Comparison of ENCODE assay signal across 8 mouse cellular contexts in genomic region chr8:123235520-123236497, GRCm38 (mm10). TPM values are rescaled to one million over a fixed set of nuclear protein-coding genes. Genes with fewer than 3 reads are reported as not detected.
A peak's percentile ranks its signal among the peaks of the same experiment; 100 is the strongest.
DNase-seq lines count a peak whose midpoint lies in the region; ATAC-seq and TF ChIP-seq lines count a peak whose summit lies in the region.

TSS of gene Spata2l (minus strand) at chr8:123236233.

- TF ChIP-seq CTCF in olfactory bulb, adult 2 months (IDR thresholded peaks at IDR 0.05; ENCODE audit: insufficient read depth, low read depth, low read length) = peak; percentile 35; the same call in 1 of the 2 replicates
- TF ChIP-seq CTCF in thymus, adult 2 months (IDR thresholded peaks at IDR 0.05; ENCODE audit: borderline replicate concordance, control insufficient read depth, extremely low read depth, insufficient read depth, low read length, poor library complexity) = peak; percentile 35; the same call in 1 of the 2 replicates

- no peak within 1 kb of the TSS for H3K27ac ChIP-seq in lung, embryonic 15.5 days
- peak within 1 kb of the TSS; percentile 85 for H3K27ac ChIP-seq in olfactory bulb, adult 2 months (ENCODE audit: insufficient read depth, low read depth, low read length)
- no peak within 1 kb of the TSS for H3K27ac ChIP-seq in thymus, adult 2 months (ENCODE audit: control insufficient read depth, insufficient read depth, low read length)

- ATAC-seq in lung, embryonic 15.5 days (ENCODE audit: borderline replicate concordance, extremely low read depth, low FRiP score, low TSS enrichment) = peak; percentile 83

- H3K36me3 ChIP-seq in lung, embryonic 15.5 days = 0 out of 2 replicates have a peak, but pooled peaks cover 2% of the 10 kb centered on the region
- no peaks in the 10 kb centered on the region for H3K36me3 ChIP-seq in thymus, adult 2 months (ENCODE audit: control insufficient read depth, insufficient read depth, low read length)

- H3K9ac ChIP-seq in lung, embryonic 15.5 days = peak within 1 kb of the TSS; percentile 54

- peaks cover 17% of the 10 kb centered on the region for H3K4me1 ChIP-seq in lung, embryonic 15.5 days
- peaks cover 35% of the 10 kb centered on the region for H3K4me1 ChIP-seq in olfactory bulb, adult 2 months (ENCODE audit: control insufficient read depth, insufficient read depth, low read length)
- H3K4me1 ChIP-seq in thymus, adult 2 months (replicated peaks; ENCODE audit: control insufficient read depth, insufficient read depth, low read length) = peaks cover 15% of the 10 kb centered on the region

- peak; percentile 80 for DNase-seq in MN1 (ENCODE audit: low spot score)
- DNase-seq in cerebellum, adult 8-10 months = peak; percentile 82
- DNase-seq in forelimb bud, embryonic 11.5 days (ENCODE audit: low read depth, low spot score) = peak; percentile 89
- DNase-seq in heart, postnatal 4 days = peak; percentile 85
- DNase-seq in layer of hippocampus, adult 8-10 months (ENCODE audit: low spot score in 2 of 2) = peak; percentile 81
- DNase-seq in thymus, adult 2 months = peak; percentile 96

- peak within 1 kb of the TSS; percentile 90 for H3K4me2 ChIP-seq in lung, embryonic 15.5 days

- 1% methylated on average over 57 of the region's 57 CpGs for WGBS in lung, embryonic 15.5 days
- 1% methylated on average over 57 of the region's 57 CpGs for WGBS in olfactory bulb, adult 2 months
- 1% methylated on average over 57 of the region's 57 CpGs for WGBS in thymus, adult 2 months

- TF ChIP-seq POLR2A in olfactory bulb, adult 2 months (IDR thresholded peaks at IDR 0.05; ENCODE audit: insufficient read depth, low read depth, low read length) = peak; percentile 45; the same call in 1 of the 2 replicates
- peak; percentile 70 for TF ChIP-seq POLR2A in thymus, adult 2 months (IDR thresholded peaks at IDR 0.05; ENCODE audit: control insufficient read depth, extremely low read depth, insufficient read depth, low read length, poor library complexity)

- peak within 1 kb of the TSS; percentile 65 for H3K4me3 ChIP-seq in lung, embryonic 15.5 days
- peak within 1 kb of the TSS; percentile 61 for H3K4me3 ChIP-seq in olfactory bulb, adult 2 months (ENCODE audit: insufficient read depth, low read depth, low read length)
- H3K4me3 ChIP-seq in thymus, adult 2 months (ENCODE audit: control insufficient read depth, insufficient read depth, low read length) = peak within 1 kb of the TSS; percentile 87

- H3K27me3 ChIP-seq in lung, embryonic 15.5 days = peaks cover 30% of the 10 kb centered on the region
- H3K27me3 ChIP-seq in thymus, adult 2 months (ENCODE audit: control insufficient read depth, insufficient read depth, low read length) = no peaks in the 10 kb centered on the region

- no peaks in the 10 kb centered on the region for H3K9me3 ChIP-seq in lung, embryonic 15.5 days

RNA-seq across cellular contexts. Expression of gene Spata2l, which starts in this region (rescaled TPM):
- total RNA-seq in heart, postnatal 4 days (2021) = 1 to 10 TPM; 3.7 to 4.2 TPM
- total RNA-seq in layer of hippocampus, adult 8-10 months (2022) = 10 to 100 TPM; 55.1 to 69.3 (median 61.5) TPM
- 4.6 and 4.8 TPM in 2 replicates for polyA plus RNA-seq in lung, embryonic 15.5 days (2015; fragmentation: Nextera tagmentation; extraction: Ambion mirVana)
- polyA plus RNA-seq in olfactory bulb, adult 2 months (2012; ENCODE audit: insufficient read depth, insufficient read length, low replicate concordance, missing spikeins) = not detected in 2 replicates
- polyA plus RNA-seq in thymus, adult 2 months (2012; rRNA removed) = 27.6 and 34.0 TPM in 2 replicates

Comparison
In these comparisons a context has a peak if more than half of its experiments do, and no peak if none do; other contexts are left out.
1. RNA of gene Spata2l (total RNA-seq): 55.1 to 69.3 TPM in layer of hippocampus, adult 8-10 months; 3.7 to 4.2 TPM in heart, postnatal 4 days; every median in the first group is over 10 times any median in the second.
2. Peak in every context shown above with its lines, with median percentiles within 50 percentile points of each other: DNase-seq and H3K4me3 ChIP-seq.